Mouse (Mus musculus): ENCODE results near the gene Ctnnb1. TPM values are rescaled to one million over a fixed set of nuclear protein-coding genes. Genes with fewer than 3 reads are reported as not detected.
A peak's percentile ranks its signal among the peaks of the same experiment; 100 is the strongest.

Gene Ctnnb1
- polyA plus RNA-seq, 1 experiment from 2014 or later: 326 TPM

DNA sequence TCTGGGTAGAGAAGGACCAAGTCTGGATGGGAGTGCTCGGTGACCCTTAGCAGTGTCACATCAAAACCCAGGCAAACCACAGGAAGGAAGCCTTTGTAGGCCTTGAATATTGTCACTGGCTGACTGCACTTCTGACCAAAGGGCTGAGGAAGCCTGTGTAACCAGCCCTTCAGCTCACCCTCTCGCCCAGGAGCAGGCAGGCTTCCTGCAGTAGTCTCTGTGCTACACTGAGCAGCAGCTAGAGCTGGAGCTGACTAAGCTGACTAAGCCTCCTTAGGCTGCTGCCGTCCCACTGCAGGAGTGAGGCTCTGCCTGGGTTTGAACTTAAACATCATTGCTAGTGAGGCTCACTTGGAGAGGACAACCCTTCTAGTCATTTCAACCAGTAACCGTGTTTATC lies 31.6 kb downstream of the Ctnnb1 start:
- H3K4me1 ChIP-seq (replicated peaks; ENCODE audit: control insufficient read depth, insufficient read depth, low read length): peaks cover 23% of the 10 kb centered on the region

DNA sequence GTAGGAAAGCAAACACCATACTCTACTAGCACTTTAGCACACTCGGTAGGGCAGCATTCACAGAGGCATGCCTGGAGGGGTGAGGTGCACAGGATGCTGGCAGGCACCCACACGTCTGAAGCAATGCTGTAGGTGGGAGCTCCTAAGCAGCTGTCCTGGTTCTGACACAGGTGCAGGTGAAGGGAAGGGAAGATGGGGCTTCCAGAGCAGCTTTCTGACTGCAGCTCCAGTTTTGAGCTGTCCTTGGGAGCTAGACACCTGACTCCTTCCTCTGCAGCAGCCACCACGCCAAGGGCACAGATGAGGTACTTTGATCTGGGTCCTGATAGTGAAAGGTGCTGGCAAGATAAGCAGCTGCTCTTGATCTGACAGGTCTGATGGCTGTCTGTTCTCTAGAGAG lies 32.5 kb downstream of the Ctnnb1 start:
- H3K4me2 ChIP-seq: no peak overlapping the region
- no peak for ATAC-seq (replicated peaks; ENCODE audit: low FRiP score)
- no peak overlapping the region for H3K4me3 ChIP-seq (ENCODE audit: low read depth, low read length)
- H3K27ac ChIP-seq (ENCODE audit: low read depth, low read length): 0 out of 2 replicates have a peak overlapping the region, but pooled peaks have one; percentile 21
- 54% methylated on average over 3 of the region's 3 CpGs for WGBS
- no peaks in the 10 kb centered on the region for H3K27me3 ChIP-seq (replicated peaks; ENCODE audit: control insufficient read depth, insufficient read depth, low read length)
- H3K9me3 ChIP-seq (ENCODE audit: control insufficient read depth, low read length): no peaks in the 10 kb centered on the region
- H3K9ac ChIP-seq (ENCODE audit: low read depth, low read length): no peak overlapping the region
- H3K36me3 ChIP-seq (ENCODE audit: control insufficient read depth, insufficient read depth, low read length): peaks cover 89% of the 10 kb centered on the region
- DNase-seq (ENCODE audit: low spot score): no peak
- peaks cover 23% of the 10 kb centered on the region for H3K4me1 ChIP-seq (replicated peaks; ENCODE audit: control insufficient read depth, insufficient read depth, low read length)

More for the DNA sequence above, 31.6 kb downstream of the Ctnnb1 start:
- H3K27ac ChIP-seq (ENCODE audit: low read depth, low read length): no peak overlapping the region
- H3K9ac ChIP-seq (ENCODE audit: low read depth, low read length): no peak overlapping the region
- H3K36me3 ChIP-seq (ENCODE audit: control insufficient read depth, insufficient read depth, low read length): peaks cover 91% of the 10 kb centered on the region
- ATAC-seq (replicated peaks; ENCODE audit: low FRiP score) (no peak), DNase-seq (ENCODE audit: low spot score) (no peak)
- H3K4me2 ChIP-seq: no peak overlapping the region
- H3K27me3 ChIP-seq (replicated peaks; ENCODE audit: control insufficient read depth, insufficient read depth, low read length): no peaks in the 10 kb centered on the region
- no peak overlapping the region for H3K4me3 ChIP-seq (ENCODE audit: low read depth, low read length)
- WGBS: 68% methylated on average over 4 of the region's 4 CpGs
- H3K9me3 ChIP-seq (ENCODE audit: control insufficient read depth, low read length): no peaks in the 10 kb centered on the region

DNA sequence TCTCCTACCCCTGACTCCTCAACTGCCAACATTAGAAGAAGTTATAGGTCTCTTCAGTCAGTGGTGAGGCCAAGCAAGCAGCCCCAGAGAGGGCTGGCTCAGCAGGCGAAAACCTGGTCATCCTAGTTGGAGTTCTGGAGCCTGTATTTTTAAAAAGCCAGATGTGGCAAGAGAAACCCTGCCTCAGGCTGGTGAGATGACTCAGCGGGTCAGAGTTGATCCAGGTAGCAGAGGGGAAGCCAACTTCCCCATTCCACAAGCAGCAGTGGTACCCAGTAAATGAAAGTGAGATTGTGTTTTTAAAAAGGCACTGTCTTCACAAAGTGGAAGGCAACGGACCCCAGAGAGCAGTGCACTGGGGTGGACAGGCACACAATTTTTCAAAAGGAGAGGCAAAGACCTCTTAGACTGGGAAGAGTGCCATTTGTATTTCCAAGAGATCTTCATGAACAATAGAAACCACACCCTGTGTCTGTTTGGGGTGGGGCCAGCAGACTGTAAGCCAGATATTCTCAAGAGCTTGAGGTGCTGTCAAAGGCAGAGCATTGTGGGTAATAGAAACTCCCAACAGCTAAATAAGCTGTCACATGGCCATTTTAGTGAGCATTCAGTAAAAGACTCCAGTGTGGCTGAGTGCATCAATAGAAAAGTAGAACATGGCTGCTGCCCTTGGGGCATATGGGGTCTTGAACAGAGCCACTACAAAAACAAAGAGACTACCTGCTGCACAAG lies 33.1 kb downstream of the Ctnnb1 start:
- Histone ChIP-seq H3K4me3 (ENCODE audit: low read depth, low read length) (no peak overlapping the region), H3K4me1 (replicated peaks; ENCODE audit: control insufficient read depth, insufficient read depth, low read length) (peaks cover 23% of the 10 kb centered on the region), H3K4me2 (no peak overlapping the region), H3K27me3 (replicated peaks; ENCODE audit: control insufficient read depth, insufficient read depth, low read length) (no peaks in the 10 kb centered on the region), H3K9ac (ENCODE audit: low read depth, low read length) (no peak overlapping the region), H3K9me3 (ENCODE audit: control insufficient read depth, low read length) (no peaks in the 10 kb centered on the region), H3K36me3 (ENCODE audit: control insufficient read depth, insufficient read depth, low read length) (peaks cover 85% of the 10 kb centered on the region), H3K27ac (ENCODE audit: low read depth, low read length) (peak overlapping the region; percentile 36; the same call in 1 of the 2 replicates)
- 82% methylated on average over 3 of the region's 3 CpGs for WGBS
- no peak for DNase-seq (ENCODE audit: low spot score)
- peak; percentile 48; the same call in 1 of the 2 replicates for ATAC-seq (replicated peaks; ENCODE audit: low FRiP score)

DNA sequence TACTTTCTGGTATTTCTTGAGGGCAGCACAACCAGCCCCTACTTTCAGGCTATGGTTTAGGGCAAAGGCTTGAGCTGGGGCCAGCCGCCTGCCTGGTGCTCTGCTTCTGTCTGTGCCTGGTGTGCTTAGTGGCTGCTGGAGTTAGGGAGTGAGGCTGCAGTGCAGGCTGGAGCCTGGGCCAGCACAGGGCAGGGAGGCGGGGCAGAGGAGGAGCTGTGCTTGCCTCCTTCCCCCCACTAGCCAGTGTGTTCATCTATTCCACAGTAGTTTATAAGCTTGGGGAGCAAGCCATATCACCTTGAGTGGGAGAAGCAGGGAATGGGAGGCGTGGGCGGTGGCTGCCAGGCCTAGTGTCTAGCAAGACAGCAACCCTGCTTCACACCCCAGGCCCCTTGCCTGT lies 34.1 kb downstream of the Ctnnb1 start:
- no peak for DNase-seq (ENCODE audit: low spot score)
- Histone ChIP-seq H3K9ac (ENCODE audit: low read depth, low read length) (no peak overlapping the region), H3K36me3 (ENCODE audit: control insufficient read depth, insufficient read depth, low read length) (peaks cover 80% of the 10 kb centered on the region), H3K27me3 (replicated peaks; ENCODE audit: control insufficient read depth, insufficient read depth, low read length) (no peaks in the 10 kb centered on the region), H3K9me3 (ENCODE audit: control insufficient read depth, low read length) (no peaks in the 10 kb centered on the region), H3K27ac (ENCODE audit: low read depth, low read length) (no peak overlapping the region), H3K4me2 (no peak overlapping the region), H3K4me1 (replicated peaks; ENCODE audit: control insufficient read depth, insufficient read depth, low read length) (peaks cover 23% of the 10 kb centered on the region), H3K4me3 (ENCODE audit: low read depth, low read length) (no peak overlapping the region)
- 81% methylated on average over 4 of the region's 4 CpGs for WGBS
- no peak for ATAC-seq (replicated peaks; ENCODE audit: low FRiP score)

DNA sequence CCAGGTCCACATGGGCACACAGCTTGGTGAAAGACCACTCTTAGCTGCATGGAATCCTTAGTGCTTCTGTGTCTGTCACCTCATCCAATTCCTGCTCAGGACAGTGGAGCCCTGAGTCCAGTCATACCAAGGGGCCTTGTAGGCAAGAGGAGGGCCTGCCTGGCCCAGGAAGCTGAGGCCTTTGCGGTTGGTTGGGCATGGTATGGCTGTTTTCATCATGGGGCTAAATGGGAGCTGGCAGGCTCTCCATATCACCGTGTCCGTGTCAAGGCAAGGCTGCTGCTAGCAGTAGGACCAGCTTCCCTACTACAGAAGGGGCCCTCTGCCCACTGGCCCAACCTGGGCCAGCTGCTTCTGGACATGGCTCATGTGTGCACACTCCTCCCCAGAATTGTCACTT lies 34.7 kb downstream of the Ctnnb1 start:
- 93% methylated on average over 3 of the region's 3 CpGs for WGBS
- ATAC-seq (replicated peaks; ENCODE audit: low FRiP score) (no peak), DNase-seq (ENCODE audit: low spot score) (no peak)
- Histone ChIP-seq H3K4me2 (no peak overlapping the region), H3K4me3 (ENCODE audit: low read depth, low read length) (no peak overlapping the region), H3K4me1 (replicated peaks; ENCODE audit: control insufficient read depth, insufficient read depth, low read length) (peaks cover 23% of the 10 kb centered on the region), H3K27me3 (replicated peaks; ENCODE audit: control insufficient read depth, insufficient read depth, low read length) (no peaks in the 10 kb centered on the region), H3K9ac (ENCODE audit: low read depth, low read length) (no peak overlapping the region), H3K9me3 (ENCODE audit: control insufficient read depth, low read length) (no peaks in the 10 kb centered on the region), H3K36me3 (ENCODE audit: control insufficient read depth, insufficient read depth, low read length) (peaks cover 76% of the 10 kb centered on the region), H3K27ac (ENCODE audit: low read depth, low read length) (no peak overlapping the region)

DNA sequence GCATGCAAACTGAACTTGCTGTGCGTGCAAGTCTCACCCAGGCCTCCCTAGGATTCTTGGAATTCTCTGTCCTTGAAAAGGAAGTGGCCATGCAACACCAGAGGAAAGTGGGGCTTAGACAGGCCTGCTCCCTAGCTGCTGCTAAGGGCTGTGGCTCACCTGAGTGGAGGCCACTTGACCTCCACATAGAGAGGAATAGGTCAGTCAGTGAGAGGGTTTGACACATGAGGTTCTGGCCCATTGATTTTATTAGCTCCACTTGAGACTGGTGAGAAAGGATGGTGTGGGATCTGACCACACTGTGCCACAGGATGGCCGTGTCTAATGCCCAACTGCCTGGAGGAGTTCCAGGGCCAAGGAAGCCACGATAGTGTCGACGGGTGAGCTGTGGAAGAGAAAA lies 35.2 kb downstream of the Ctnnb1 start:
- ATAC-seq (replicated peaks; ENCODE audit: low FRiP score): no peak
- no peak overlapping the region for H3K27ac ChIP-seq (ENCODE audit: low read depth, low read length)
- H3K4me3 ChIP-seq (ENCODE audit: low read depth, low read length): no peak overlapping the region
- no peak overlapping the region for H3K4me2 ChIP-seq
- no peak for DNase-seq (ENCODE audit: low spot score)
- H3K4me1 ChIP-seq (replicated peaks; ENCODE audit: control insufficient read depth, insufficient read depth, low read length): peaks cover 23% of the 10 kb centered on the region
- WGBS: 81% methylated on average over 5 of the region's 5 CpGs
- H3K9ac ChIP-seq (ENCODE audit: low read depth, low read length): no peak overlapping the region
- peaks cover 75% of the 10 kb centered on the region for H3K36me3 ChIP-seq (ENCODE audit: control insufficient read depth, insufficient read depth, low read length)
- no peaks in the 10 kb centered on the region for H3K27me3 ChIP-seq (replicated peaks; ENCODE audit: control insufficient read depth, insufficient read depth, low read length)
- no peaks in the 10 kb centered on the region for H3K9me3 ChIP-seq (ENCODE audit: control insufficient read depth, low read length)

DNA sequence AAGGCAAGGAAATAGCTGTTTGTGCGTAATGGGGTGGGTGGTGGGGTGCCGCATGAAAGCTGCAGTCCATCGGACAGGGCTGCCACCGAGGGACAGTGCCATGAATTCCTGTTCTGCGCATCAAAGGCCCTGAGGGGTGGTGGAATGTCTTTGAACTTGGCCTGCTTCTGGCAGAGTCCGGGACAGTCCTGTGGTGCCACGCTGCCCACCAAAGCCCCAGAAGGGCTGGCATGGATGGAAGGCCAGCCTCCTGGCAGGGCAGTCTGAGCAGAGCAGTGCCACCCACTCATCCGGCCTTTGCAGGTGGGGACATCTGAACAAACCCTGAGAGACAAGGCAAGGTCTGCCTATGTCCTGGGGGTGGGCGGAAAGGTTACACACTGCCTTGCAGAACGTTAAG lies 36.0 kb downstream of the Ctnnb1 start:
- Histone ChIP-seq H3K4me2 (no peak overlapping the region), H3K27ac (ENCODE audit: low read depth, low read length) (no peak overlapping the region), H3K27me3 (replicated peaks; ENCODE audit: control insufficient read depth, insufficient read depth, low read length) (no peaks in the 10 kb centered on the region), H3K9me3 (ENCODE audit: control insufficient read depth, low read length) (no peaks in the 10 kb centered on the region), H3K36me3 (ENCODE audit: control insufficient read depth, insufficient read depth, low read length) (peaks cover 67% of the 10 kb centered on the region), H3K4me1 (replicated peaks; ENCODE audit: control insufficient read depth, insufficient read depth, low read length) (peaks cover 23% of the 10 kb centered on the region), H3K9ac (ENCODE audit: low read depth, low read length) (no peak overlapping the region), H3K4me3 (ENCODE audit: low read depth, low read length) (no peak overlapping the region)
- ATAC-seq (replicated peaks; ENCODE audit: low FRiP score): no peak
- no peak for DNase-seq (ENCODE audit: low spot score)
- 94% methylated on average over 10 of the region's 10 CpGs for WGBS

DNA sequence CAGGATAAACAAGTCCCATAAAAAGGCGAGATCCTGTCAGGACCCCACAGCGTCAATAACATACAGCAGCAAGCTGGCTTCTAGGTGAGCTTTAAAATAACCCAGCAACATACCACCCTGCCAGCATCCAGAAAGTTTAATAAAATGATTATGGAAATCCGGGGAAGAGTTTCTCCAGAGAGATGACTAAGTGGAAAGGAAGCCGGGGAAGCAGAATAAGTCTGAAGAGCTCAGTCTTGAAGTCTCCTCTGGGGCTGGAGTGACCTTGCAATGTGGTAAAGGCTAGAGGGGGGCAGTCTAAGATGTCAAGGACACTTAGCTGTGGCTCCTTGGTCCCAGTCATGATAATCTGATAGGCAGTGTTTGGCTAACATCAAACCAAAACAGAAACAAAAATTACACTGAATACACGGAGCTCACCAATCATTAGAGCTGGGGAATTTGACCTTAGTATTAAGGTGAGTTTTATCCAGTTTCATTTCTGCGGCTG lies 44.1 kb downstream of the Ctnnb1 start:
- DNase-seq (ENCODE audit: low spot score) (no peak), ATAC-seq (replicated peaks; ENCODE audit: low FRiP score) (no peak)
- 77% methylated on average over 6 of the region's 6 CpGs for WGBS
- H3K4me2 ChIP-seq: no peak overlapping the region
- no peaks in the 10 kb centered on the region for H3K9me3 ChIP-seq (ENCODE audit: control insufficient read depth, low read length)
- no peaks in the 10 kb centered on the region for H3K4me1 ChIP-seq (replicated peaks; ENCODE audit: control insufficient read depth, insufficient read depth, low read length)
- no peak overlapping the region for H3K27ac ChIP-seq (ENCODE audit: low read depth, low read length)
- H3K27me3 ChIP-seq (replicated peaks; ENCODE audit: control insufficient read depth, insufficient read depth, low read length): no peaks in the 10 kb centered on the region
- no peak overlapping the region for H3K4me3 ChIP-seq (ENCODE audit: low read depth, low read length)
- H3K36me3 ChIP-seq (ENCODE audit: control insufficient read depth, insufficient read depth, low read length): peaks cover 5% of the 10 kb centered on the region
- no peak overlapping the region for H3K9ac ChIP-seq (ENCODE audit: low read depth, low read length)

DNA sequence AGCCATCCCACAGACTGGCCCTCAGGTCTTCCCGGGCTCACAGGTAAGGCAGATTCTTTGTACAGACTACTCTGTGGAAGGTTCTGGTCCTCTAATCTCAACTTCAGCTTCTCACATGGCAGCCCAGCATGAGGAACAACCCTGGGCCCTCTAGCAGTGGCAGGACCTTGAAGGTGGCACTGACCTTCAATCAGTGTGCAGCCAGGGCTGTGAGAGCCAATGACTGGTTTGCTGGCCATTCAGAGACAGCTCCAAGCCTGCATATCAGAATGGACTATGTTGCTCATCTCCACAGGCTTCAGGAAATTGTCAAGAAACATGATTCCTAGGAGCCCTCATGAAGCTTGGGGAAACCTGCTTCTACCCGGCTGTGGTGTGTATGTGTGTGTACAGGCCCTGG lies 45.2 kb downstream of the Ctnnb1 start:
- WGBS: 74% methylated on average over 2 of the region's 2 CpGs
- DNase-seq (ENCODE audit: low spot score) (no peak), ATAC-seq (replicated peaks; ENCODE audit: low FRiP score) (no peak)
- Histone ChIP-seq H3K27me3 (replicated peaks; ENCODE audit: control insufficient read depth, insufficient read depth, low read length) (no peaks in the 10 kb centered on the region), H3K9me3 (ENCODE audit: control insufficient read depth, low read length) (no peaks in the 10 kb centered on the region), H3K9ac (ENCODE audit: low read depth, low read length) (no peak overlapping the region), H3K27ac (ENCODE audit: low read depth, low read length) (no peak overlapping the region), H3K4me2 (no peak overlapping the region), H3K4me3 (ENCODE audit: low read depth, low read length) (no peak overlapping the region), H3K4me1 (replicated peaks; ENCODE audit: control insufficient read depth, insufficient read depth, low read length) (no peaks in the 10 kb centered on the region), H3K36me3 (ENCODE audit: control insufficient read depth, insufficient read depth, low read length) (no peaks in the 10 kb centered on the region; the same call in 1 of the 2 replicates)
